Mouse (Mus musculus) frontal cortex, postnatal 10 days (tissue): ENCODE measurements around the gene Dmc1.
A peak's percentile ranks its signal among the peaks of the same experiment; 100 is the strongest.

Source experiments
- DNase-seq, 2 experiments: peaks; one replicate each; pipeline ENCODE4 v3.0.0; 2022; ENCODE audit warnings: low spot score in 2 of 2, mixed read lengths in 1 of 2

The Dmc1 gene

DNA sequence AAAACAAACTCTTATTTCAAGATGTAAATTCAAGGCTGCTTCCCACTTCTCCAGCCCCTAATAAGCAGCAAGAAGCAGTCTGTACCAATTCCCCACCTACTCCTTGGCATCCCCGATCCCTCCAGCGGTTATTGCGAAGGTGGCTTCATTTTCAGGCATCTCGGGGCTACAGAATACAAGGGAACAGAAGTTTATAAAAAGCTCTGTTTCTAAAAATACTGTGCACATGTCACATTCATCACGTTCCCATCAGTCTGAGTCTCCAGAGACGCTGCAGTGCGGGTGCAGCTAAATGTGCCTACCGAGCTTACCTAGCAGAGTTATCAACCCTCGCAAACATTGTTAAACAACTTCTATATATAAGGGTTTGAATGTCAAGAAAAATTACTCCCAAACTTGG is 42.5 kb downstream of the Dmc1 start:
- peak; percentile 13 to 33 for DNase-seq

DNA sequence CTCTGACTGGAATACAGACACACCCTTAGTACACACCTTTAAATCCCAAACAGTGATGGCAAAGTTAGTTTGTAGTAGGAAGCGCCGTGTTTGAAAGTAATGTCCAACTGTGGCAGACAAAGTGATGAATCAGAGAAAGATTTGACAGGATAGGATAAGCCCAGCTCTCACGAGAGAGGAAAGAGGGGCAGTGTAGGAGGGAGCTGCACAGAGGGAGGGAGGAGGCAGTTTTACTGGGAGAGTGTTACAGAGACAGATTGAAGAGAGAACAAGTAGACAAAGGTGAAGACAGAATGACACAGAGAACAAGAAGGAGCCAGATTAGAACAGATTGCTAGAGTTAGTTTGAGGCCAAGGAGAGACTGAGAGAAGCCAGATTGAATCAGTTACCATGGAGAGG is 45.3 kb downstream of the Dmc1 start:
- DNase-seq, result no peak

DNA sequence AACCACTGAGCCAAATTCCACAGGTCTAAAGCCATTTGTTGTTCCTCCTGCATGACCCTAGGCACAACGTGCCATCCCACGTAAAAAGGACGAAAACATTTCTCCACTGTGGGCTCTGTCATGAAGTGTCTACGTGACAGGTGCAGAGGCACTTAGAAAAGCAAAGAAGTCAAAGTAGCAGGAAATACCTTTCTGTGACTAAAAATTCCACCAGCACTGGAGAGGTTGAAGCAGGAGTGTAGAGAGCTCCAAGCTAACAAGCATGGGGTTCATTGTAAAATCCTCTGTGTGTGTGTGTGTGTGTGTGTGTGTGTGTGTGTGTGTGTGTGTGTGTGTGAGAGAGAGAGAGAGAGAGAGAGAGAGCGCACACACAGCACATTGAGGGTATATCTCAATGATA is 52.3 kb downstream of the Dmc1 start:
- no peak for DNase-seq

DNA sequence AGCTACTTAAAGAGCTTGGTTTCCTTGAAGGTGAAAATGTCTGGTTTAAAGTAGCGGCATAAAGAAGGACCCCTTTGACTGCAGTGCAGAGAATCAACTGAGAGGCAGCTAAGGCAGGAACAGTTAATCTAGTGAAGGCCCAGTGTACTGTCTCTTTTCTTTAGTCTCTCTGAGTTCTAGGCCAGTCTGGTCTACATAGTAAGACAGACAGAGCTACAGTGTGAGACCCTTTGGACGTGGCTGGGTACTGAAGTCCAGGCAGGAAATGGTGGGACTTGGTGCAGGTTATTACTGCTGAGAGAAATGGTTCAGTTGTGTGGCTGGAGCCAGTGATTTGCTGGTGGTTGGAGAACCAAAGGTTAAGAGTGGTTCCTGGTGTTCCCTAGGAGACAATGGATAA is 56.7 kb downstream of the Dmc1 start:
- DNase-seq, result no peak

DNA sequence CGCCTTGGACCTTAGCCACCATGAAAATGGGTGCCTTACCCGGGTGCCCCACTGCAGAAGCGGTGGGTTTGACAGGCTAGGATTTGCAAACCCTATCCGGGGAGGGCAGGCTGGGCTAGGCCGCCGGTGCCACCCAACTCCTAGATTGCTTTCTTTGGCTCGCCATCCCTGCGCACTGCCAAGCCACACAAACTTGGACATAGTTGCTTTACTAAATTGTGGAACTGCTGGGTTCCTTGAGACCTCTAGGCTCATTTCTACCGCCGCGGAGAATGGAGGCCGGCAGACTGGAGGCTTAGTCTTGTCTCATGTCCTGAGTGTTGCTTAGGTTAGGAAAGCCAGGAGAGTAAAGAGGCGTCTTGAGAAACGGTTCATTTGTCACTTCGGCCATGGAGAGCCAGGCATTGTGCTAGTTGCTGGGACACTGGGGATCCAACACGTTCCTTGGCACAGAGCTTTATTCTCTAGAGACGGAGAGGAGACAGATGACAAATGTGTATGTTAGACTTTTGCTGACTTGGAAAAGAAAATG is 57.6 kb downstream of the Dmc1 start:
- DNase-seq, result no peak

DNA sequence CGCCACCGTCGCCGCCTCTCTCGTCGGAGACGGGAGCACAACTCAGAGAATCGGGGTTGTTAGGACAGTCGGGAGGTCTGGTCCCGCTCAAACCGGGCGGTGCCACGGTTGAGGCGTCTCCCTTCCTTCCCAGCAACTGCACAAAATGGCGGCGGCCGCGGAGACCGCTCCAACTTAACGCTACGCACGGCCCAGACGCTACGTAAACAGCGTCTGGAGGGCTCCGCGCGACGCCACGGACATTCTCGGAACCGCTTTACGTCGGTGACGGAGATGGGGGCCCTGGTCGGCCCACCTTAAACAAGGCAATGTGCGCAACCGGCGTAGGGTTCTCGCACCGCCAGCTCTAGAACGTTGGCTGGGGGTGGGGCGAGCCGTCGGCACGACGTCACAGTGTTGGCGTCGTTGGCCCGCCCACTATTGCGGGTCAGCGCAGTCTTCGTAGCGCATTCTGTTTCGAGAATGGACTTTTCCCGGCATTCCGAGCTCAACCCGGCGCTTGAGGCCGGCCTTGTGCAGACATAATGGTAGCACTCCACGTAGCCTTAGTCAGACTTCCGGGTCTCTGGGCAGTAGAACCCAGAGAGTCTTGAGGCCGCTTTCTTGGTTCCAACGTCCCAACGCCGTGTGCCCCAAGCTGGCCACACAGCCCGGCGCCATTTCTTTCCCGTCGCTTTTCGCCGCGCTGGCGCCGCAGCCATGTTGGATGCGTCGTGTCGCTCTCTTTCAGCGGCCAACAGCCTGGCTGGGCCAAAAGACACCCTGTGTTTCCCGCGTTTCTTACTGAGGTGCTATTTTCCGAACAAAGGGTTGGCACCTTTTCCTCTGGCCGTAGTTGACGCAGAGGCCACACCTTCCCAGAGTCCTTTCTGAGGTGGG is 58.3 kb downstream of the Dmc1 start, which contains the start of gene Ddx17:
TSS of gene Ddx17 (minus strand) at position 332 of the 879 bp plus-strand sequence.
- DNase-seq, result peak; percentile 95 to 99

DNA sequence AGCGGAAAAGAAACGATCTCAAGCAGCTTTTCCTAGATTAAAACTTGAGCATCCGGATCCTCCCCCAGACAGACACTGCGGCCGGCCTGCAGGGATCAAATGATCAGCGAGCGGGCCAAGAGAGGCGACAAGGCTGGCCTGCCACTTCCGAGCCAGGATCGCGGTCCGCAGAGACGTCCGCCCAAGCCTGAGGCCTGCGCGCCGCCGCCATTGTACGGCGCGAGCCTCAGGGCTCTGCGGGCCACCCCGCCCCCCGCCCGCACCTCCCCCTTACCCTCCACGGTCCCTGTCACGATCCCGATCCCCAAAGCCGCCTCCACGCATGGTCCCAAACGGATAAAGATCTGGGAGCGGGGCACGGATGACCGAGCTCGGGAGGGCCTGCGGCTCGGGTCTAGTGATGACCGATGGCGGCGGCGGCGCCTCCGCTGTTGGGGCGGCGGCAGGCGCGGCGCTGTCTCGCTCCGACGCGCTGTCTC is 58.9 kb downstream of the Dmc1 start:
- DNase-seq, result no peak

DNA sequence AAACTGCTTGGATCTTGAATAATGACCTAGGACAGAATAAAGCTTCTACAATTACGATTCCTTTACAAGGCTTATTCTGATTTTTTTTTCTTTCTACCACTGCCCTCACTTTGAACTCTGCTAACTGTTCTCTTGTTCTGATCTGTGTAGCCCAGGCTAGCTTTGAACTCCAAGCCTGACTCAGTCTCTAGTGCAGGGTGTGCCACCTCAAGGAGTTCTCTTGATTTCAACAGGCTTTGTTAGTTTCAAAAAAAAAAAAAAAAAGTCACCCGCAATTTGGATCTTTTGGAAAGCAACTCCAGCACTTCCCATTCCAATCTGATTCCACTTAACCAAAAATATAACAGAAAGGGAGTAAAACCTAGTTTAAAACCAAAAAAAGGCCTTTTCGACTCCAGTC is 59.4 kb downstream of the Dmc1 start:
- DNase-seq, result no peak

DNA sequence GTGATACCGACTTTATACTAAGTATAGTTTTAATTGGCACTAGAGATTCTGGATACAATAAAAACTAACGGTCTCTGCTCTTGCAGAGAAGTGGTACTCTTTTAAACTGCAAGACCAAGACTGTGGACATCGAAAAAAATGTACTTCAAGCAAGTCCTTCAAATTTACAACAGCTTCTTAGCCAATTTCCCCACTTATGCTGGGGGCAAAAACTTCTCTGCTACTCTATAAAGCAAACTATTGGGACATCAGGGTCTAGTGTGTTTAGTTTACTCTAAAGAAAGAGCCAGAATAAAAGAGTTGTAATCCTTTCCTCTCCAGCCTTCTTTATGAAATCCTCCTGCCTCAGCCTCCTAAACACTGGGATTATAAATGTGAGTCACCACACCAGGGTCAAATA is 60.9 kb downstream of the Dmc1 start:
- no peak for DNase-seq

DNA sequence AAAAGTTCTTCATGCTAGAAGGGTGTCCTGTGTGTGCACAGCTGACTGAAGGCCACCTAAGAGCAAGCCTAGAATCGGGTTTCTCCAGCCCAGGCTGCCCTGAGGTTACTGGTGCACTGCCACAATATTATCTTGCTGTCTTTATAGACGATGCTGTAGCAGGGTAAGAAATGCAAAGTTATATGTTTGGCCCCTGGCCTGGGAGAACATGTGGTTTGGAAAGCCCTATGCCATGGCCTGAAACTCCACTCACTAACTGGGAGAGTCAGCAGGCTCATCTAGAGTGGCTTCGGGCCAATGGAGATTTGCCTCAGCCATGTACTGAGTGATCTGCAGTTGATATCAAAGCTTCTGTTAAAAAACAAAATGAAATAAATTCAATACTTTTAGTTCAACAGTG is 71.1 kb downstream of the Dmc1 start:
- no peak for DNase-seq

DNA sequence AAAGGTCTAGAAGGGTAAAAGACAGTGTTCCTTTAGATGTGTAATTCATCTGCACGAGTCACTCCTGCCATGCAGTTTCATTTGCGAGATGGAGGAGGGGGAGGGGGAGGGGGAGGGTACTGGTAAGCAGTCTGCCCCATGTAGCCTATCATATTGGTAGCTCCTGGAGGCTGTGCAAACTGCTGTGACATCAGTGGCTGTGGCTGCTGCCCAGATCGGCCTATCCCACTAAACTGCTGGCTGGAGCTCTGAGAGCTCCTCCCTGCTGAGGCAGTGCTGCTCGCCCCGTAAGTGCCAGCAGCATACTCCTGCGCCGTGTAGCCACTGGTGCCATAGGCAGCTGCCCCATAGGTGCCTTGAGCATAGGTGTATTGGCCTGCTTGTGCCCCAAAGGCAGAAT is 75.0 kb downstream of the Dmc1 start:
- DNase-seq, result no peak

DNA sequence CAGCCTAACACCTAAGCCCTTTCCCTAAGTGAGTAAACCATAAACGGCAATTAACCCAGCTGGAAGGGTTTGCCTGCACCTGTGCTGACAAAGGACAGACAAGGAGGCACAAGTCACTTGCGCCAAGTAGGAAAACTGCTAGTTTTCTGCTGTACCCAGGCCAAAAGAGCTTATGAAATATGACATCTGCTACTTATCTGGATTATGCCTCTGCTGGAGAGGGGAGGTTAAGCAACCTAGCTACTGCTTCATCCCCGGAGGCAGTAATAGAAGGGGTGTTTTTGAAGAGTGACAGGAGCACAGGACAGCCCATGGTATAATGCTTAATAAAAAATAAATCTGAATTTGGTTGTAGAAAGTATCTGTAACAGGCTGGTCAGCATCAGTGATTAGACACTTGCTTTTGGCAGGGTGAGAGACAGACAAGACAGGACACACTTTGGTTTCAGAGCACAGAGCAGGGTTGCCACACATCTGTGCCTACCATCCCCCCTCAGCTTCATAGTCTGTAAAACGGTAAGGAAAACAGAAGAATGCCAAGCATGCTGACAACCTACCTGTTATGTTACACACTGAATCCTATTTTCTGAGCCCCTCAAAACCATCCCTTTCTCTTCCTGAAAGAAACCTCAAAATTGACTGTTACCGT is 76.8 kb downstream of the Dmc1 start:
- no peak for DNase-seq

DNA sequence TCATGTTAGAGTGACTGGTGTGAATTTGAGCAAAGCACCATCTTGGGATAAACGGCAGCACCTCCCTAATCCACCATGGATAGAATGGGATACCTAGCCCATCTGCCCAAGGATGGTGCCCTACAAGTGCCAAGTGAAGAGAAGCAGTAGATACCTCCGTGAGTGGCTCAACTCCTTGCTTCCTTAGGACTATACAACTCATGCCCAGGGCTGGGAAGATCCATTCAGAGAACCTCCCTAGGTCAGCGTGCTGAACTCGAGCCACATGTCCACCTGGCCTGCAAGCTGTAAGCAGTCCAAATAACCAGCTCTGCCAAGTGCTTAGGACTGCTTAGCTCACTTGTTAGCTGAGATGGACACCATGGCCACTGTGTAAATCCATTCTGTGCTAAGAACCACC is 77.7 kb downstream of the Dmc1 start:
- DNase-seq, result no peak

DNA sequence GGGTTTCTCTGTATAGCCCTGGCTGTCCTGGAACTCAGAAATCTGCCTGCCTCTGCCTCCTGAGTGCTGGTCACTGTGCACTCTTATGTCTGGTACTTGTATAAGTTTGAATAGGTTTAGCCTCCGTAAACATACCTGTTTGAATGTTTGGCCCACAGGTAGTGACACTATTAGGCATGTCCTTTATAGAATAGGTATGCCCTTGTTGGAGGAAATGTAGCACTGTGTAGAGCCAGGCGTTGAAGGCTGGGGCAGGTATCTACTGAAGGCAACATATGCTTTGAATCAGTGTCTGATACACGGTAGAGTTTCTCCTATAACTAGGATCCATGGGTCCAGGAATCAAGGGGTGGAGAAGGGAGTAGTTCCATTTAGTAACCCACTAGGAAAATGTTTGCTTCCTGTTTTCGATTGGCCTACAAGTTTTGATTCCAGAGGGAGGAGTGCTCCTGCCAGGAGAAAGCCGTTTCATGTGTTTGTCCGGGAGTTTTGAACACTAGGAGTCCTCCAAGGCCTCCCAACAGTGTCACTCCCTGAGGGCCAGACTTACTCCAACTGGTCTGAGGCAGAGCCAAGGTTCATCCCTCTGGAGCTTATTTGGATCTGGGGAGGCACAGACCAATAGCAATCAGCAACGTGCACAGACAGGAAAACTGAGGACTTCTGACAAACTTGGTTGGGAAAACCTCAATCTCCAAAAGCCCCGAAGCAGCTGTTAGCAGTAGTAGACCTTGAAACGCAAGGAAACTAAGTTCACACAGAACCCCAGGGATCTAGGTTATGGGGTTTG is 78.7 kb downstream of the Dmc1 start:
- DNase-seq, result no peak

DNA sequence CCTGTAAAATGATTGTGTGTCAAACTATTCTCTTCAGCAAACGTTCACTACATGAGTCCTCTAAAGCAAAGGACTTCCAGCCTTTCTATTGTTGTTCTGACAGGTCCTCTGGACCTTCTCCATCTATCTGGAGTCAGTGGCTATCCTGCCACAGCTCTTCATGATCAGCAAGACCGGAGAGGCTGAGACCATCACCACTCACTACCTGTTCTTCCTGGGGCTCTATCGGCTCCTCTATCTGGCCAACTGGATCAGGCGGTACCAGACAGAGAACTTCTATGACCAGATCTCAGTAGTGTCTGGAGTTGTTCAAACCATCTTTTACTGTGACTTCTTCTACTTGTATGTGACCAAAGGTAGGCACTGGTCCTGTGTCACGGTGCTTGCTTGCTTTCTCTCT is 79.3 kb downstream of the Dmc1 start:
- DNase-seq, result no peak

DNA sequence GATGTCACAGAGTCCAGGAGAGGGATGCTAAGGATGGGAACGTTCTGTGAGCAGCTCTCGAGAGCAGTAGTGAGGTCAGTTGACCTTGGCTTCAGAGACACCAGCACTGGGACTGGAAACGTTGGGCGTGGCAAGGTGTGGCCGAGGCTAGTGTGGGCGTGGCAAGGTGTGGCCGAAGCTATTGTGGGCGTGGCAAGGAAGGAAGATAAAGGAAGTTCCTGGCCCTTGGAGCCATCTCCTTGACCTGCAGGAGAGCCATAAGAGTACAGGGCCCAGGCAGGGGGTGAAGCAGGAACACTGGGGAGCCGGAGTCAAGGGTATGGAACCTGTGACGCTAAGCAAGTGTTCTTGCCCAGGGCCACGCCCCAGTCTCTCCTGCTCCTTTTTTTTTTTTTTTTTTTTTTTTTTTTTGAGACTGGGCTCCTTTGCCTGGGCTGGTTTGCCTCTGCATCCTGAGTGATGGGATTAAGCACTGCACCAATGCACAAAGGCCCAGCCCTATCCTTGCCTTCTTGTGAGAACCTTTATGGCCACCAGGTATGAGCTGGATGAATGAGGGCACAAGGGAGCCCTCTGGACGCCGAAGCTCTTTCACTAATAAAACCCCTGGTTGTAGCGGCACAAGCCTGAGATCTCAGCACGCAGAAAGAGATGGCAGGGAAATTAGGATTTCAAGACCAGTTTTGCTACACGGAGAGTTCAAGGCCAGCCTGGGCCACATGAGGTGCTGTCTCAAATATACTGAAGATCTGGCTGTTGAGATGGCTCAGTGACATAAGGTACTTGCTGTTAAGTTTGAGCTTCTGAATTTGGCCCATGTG is 85.3 kb downstream of the Dmc1 start:
- no peak for DNase-seq

DNA sequence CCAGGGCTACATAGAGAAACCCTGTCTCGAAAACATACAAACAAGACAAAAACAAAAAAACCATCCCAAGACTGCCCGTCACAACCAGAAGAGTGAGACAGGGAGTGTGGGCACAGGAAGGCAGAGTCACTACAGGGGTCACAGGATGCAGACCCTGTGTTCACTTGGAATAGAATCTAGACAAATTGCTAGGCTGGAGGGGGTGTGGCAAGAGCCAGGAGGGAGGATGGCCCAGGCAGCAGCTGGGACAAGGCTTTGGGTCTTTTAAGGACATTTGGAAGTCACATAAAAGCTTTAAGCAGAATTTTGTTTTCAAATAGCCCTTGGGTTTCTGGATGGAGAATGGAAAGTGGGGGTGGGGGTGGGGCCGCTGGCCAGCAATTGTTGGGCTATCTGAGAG is 86.3 kb downstream of the Dmc1 start:
- DNase-seq, result no peak

DNA sequence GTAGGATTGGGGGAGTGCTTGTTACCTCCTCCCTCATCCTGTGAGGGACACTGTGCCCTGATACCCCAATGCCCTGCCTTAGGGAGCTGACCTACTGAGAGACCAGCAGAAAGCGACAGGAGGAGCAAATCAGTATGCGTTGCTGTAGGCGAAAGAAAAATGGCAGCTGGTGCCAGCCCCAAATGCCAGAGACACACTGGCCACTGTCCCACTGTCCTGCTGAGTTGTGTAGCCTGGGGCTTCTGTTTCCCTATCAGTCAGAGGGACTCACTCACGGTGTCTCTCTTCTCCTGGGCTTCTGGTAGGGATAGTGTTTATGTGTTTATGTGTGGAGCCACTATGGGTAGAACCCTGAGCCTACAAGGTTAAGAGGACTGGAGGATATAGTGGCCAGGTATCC is 87.2 kb downstream of the Dmc1 start:
- DNase-seq, result no peak

DNA sequence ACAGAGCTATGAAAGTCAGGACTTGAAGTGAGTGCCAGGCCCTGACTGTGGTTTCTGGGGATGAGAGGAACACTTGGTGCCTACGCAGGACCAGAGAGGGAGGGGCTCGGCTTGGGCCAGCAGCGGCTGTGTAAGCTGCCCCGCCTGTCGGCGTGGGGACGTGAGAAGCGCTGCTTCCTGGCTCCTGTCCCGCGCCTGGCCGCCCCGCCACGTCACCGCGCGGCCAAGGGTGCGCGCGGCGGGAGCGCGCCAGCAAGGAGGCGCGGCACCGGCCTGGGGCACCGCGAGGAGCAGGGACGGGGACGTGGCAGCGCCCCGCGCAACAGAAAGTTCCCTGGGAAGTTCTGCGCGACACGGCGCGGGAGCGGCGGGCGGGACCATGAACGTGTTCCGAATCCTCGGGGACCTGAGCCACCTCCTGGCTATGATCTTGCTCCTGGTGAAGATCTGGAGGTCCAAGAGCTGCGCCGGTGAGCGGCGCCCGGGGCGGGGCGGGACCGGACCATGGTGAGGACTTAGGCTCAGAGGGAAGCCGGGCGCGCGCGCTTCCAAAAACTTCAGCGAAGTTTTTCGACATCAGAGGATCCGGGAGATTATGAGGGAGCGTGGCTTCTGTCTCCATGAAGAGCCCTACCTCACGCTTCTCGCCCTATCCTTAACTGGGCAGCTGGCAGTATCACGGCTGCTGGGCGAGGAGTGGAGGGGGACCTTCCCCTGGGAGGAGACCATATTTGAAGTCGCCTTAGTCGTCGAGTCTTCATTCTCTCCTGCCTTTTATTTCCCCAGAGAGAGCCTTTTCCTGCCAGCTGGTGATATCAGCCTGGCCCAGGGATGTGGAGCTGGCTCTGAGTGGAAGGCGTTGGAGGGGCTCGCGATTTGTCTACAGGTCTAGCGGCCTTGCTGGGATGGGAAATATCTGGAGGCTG is 88.5 kb downstream of the Dmc1 start, which contains the start of gene Kdelr3:
TSS of gene Kdelr3 (plus strand) at position 241 of the 926 bp plus-strand sequence.
- no peak for DNase-seq

DNA sequence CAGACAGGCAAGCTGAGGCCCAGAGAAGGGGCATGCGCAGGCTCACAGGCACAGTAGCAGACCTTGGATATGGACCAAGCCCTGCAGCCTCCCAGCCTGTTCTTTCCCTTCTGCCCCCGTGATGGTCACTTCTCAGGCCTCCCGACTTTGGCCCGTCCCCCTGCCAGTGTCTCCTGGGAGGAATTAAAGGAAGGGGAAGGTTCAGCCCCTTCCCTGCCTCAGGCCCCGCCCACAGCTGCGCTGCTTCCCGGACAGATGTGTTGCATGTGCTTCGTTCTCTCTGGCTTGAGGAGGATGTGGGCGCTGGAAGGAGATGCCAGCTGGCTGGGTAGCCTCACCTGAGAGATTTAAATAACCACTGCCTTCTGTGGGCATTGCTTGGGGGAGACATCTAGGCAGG is 91.0 kb downstream of the Dmc1 start:
- DNase-seq, result no peak
